Mouse (Mus musculus) myocyte (in vitro differentiated cells): ENCODE data around the gene Trmt1.

Experiments
- CEBPB ChIP-seq: IDR thresholded peaks from 2 replicates; pipeline ENCODE4 v1.6.1; 2011; ENCODE audit warnings: mild to moderate bottlenecking, moderate library complexity; ENCODE audit not compliant: poor library complexity, insufficient read depth, severe bottlenecking
- MYOD1 ChIP-seq, 3 experiments: IDR thresholded peaks; one replicate each; pipeline ENCODE4 v1.6.1; 2011; ENCODE audit warnings: control low read depth in 2 of 3, low read depth in 2 of 3, mild to moderate bottlenecking in 2 of 3, moderate library complexity in 1 of 3; ENCODE audit not compliant: insufficient read length in 2 of 3, control insufficient read depth in 1 of 3
- POLR2A ChIP-seq: IDR thresholded peaks from one replicate; pipeline ENCODE4 v1.6.1; 2011; ENCODE audit warnings: low read depth, mild to moderate bottlenecking, control low read depth, moderate library complexity; ENCODE audit not compliant: insufficient read length
- REST ChIP-seq: IDR thresholded peaks from one replicate; pipeline ENCODE4 v1.6.1; 2011; ENCODE audit warnings: mild to moderate bottlenecking, control low read depth, moderate library complexity; ENCODE audit not compliant: insufficient read depth, insufficient read length
- USF1 ChIP-seq: IDR thresholded peaks from one replicate; pipeline ENCODE4 v1.6.1; 2011; ENCODE audit warnings: low read depth, mild to moderate bottlenecking, control low read depth, moderate library complexity

DNA sequence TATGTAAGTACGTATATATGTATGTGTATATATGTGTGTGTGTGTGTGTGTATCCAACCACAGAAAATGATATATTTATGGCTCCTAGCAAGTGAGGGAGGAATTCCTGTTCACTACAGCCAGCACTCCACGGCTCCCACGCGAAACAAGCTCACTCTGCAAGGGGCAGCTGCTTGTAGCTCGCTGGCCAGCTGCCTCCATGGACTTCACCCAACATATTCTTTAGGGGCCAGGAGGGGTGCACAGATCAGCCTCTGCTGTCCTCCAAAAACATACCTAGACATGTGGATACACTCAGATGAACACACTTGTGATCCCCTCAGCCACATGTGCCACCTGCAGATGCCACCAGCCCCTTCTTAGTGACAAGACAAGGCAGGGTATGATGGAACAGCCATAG lies 46.4 kb downstream of the Trmt1 start:
- TF ChIP-seq USF1 (no peak), POLR2A (no peak), CEBPB (no peak), MYOD1 (IDR thresholded peaks at IDR 0.05; ENCODE audit: control insufficient read depth in 1 of 3, insufficient read length in 2 of 3, low read depth in 2 of 3) (peak in 2 of 3 experiments; percentile 80 to 83), REST (no peak)
